Mouse (Mus musculus): ENCODE measurements around the gene Gm42791. TPM values are rescaled to one million over a fixed set of nuclear protein-coding genes. Genes with fewer than 3 reads are reported as not detected.

The Gm42791 gene
- total and polyA plus RNA-seq, 3 experiments, result 6.3 to 6.5 TPM; not detected in 1

GRCm38 (mm10) chr5:149007295-149007646 is 12.3 kb upstream of the Gm42791 start:
- no peak for DNase-seq

DNA sequence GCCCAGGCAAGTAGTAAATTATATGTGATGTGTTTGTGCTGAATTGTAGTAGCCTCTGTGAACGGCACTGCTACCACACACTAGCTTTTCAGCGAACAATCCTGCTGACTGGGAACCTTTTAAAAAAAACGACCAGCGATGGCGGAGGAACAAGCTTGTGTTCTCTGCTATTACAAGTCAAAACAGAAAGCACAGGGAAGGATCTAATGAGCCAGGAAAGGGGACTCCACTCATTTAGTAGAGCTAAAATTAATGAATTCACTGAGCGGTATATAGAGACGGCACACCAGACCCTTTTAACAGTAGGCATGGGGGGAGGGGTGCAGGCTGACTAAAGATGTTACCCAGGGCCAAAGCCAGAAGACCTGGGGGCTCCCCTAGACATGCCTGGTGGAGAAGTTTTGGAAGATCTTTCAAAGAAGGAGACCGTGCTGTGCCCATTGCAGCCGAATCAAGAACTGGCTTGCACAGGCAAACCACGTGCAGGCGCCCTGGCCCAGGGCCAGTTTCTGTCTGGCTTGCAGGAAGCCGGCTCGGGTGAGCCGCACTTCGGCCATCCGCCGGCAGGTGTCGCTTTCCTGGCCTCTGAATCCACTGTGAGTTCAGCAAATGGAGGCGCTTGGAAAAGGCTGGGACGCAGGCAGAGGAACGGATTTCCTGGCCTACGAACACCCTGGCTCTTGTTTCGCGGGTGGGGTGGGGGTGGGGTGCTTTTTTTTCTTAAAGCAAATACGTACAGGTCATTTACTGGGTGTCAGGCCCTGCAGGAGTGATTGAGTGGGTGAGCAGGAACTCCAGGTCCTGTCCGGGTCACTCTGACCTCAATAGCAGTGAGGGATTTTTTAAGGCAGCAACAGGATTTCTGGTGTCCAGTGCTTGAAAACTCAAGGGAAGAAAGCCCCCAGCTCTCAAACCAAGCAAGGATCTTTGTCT is 11.7 kb upstream of the Gm42791 start:
- DNase-seq, result peak; percentile 99

DNA sequence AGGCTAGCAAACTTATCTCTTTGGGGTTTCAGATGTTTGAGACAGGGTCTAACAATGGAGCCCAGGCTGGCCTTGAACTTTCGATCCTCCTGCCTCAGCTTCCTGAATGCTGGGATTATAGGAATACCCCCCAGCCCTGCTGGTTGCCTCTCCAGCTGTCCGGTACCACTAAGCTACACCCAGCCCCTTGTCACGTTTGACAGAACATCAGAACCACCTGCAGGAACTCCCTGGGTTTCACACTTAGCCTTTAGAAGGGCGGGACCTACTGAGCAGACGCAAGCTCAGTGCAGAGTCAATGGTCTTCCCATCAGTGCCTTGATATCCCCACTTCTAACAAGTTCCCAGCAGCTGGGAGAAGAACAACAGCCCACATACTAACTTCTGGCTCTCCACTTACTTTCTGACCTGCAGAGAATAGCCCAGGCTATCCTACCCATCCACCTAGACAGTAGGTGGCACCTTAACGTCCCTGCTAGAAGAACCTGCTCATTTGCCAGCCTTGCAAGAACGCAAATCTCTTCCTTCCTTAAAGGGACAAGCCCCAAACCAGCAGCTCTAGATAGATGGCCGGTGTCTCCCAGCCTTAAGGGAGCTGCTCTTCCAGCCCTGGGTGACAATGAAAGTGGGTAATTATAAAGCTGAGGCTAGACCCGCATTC is 10.9 kb upstream of the Gm42791 start:
- DNase-seq, result no peak

DNA sequence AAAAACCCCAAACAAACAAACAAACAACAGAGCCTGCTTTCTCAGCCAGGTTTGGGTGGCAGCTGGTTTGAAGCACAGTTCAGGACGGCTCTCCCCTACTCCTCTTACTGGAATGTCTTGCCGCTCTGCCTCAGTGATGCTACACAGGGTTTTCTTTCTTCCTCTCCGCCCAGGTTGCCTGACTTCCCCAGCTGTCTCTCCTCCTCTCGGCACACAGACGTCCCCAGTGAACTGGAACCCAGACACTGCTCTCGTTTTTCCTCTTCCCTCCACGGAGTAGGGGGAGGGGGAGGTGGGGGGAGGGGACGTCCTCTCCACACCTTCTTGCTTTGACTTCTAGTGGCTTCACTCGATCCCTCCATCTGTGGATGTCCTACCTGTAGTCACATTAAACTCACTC is 10.1 kb upstream of the Gm42791 start:
- DNase-seq, result no peak

DNA sequence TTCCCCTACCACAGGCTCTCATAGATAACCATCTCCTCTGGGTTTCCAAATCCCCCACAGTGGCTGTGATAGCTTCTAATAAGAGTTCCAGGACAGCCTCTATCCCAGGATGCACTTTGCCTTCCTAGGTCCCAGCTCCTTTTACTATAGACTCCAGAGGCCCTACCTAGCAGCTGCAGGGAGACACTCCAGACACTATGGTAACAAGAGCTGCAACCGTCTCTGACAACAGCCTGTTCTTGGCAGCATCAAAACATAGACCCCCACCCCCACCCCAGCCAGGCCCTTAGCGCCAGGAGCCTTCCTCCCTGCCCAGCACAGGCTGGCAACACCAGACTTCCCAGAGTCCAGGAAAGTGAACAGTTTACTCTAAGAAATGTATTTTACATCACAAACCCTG is 8.2 kb upstream of the Gm42791 start:
- no peak for DNase-seq

GRCm38 (mm10) chr5:149002803-149003115 is 7.8 kb upstream of the Gm42791 start:
- no peak for DNase-seq

DNA sequence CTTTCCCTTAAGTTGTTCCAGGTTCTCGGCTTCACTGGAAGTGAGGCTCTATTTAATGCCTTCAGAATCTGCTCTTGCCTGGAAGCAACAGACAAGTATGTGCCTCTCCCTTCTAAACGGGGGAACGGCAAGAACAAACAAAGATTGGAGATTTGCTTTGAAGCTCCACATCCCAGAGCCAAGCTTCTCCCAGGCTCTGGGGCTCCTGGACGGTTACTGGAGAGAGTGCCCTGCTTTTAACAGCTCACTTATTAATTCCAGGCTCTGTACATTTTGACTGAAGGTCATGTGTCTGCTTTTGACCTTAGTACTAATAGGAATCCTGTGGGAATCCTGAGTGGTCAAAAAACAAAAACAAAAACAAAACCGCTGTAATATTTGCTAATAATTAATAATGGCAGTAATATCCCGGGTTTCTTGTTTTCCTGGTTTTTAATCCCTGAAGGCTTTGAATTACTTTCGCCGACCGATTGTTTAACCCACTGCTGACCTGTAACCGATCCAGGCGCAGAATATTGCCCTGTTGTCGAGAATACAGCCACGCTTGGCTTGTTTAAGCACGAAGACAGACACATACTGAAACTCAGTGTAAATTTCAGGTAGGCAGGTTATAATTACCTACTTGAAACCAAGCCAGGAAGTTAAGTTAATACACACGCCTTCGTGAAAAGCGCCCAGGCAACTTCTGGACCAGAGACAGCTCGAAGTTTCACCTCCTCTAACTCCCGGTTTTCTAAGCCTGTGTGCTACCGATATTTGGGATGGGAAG is 7.3 kb upstream of the Gm42791 start:
- no peak for DNase-seq

DNA sequence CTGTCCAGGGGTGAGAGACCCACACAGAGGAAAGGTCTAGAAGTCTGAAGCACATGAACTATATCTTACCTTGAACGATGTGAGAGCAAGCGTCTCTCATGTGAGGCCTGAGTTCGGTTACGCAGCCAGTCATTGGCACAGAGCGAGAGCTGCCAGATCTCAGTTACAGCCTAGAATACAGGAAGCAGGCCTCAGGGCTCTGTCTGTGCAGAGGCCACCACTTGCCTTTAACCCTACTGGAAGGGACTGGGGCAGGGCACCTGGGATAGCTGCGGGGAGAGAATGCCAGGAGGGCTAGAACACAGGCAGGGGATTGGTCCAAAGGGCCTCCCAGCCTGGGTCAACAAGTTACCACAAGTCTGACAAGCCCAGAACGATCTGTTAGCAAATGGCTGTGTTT is 4.9 kb upstream of the Gm42791 start:
- peak; percentile 20 for DNase-seq

DNA sequence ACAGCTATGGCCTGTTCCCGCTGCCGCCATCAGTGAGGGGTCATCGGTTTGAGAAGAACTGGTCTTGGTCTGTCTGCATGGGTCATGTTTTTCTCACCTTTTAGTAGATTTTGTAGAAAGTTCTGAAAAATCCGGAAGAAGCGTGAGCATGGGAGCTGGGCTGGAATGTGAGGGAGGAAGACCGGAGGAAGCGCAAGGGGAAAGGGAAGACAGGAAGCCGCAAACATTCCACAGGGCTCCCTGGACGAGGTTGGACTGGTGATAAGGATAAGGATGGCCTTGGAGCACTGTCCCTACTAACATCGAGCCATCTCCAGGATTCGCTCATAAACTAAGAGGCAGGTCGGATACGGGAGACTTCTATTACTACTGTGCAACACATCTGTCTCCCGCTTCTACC is 3.6 kb upstream of the Gm42791 start:
- DNase-seq, result no peak

DNA sequence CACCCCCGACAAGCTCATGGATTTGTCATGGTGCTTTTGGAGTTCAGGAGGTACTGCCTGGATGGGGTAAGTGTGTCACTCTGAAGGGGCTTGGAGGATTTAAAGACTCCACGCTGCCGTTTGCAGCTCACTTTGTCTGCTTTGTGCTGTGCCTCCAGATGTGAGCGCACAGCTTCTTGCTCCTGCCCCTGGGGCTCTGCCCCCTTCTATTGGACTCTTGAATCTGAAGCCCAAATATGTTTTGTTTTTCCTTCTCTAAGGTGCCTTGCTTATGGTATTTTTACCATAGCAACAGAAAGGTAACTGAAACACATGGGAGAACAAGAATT is 1.7 kb upstream of the Gm42791 start:
- DNase-seq, result no peak

DNA sequence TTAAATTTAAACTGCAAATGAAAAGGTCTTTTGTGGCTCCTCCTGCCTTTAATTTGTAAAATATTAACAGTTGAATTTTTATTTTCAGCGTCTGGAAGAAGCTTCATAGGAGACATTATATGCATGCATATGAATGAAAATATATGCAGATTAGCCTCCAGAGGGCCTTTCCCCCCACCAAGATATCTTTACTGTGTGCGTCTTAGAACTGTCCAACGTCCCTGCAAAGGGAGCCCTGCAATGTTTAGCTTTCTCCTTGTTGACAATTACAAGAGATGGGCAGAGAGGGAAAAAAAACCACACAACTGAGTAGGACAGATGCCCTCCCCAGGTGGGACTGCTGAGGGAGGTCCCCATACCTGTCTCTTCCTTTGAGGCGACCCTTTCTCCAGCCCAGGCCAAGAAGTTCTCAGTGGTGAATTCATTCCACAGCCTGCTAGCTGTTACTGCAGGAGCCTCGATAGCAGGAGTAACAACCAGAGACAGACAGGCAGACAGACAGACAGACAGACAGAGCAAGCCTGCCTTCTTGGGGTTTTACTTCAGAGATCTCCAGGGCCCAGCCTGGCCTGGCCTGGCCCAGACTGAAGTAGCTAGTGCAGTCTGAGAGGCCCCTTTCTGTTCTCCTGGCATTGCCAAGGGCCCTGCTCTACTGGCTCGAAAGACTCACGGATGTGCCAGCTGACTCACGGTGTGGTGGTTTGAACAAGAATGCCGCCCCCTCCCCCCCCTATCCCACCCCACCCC is 1.2 kb upstream of the Gm42791 start:
- peak; percentile 65 for DNase-seq

- DNase-seq, result no peak
Observed at GRCm38 (mm10) chr5:148994311-148994705, 639 bp downstream of the Gm42791 start.

DNA sequence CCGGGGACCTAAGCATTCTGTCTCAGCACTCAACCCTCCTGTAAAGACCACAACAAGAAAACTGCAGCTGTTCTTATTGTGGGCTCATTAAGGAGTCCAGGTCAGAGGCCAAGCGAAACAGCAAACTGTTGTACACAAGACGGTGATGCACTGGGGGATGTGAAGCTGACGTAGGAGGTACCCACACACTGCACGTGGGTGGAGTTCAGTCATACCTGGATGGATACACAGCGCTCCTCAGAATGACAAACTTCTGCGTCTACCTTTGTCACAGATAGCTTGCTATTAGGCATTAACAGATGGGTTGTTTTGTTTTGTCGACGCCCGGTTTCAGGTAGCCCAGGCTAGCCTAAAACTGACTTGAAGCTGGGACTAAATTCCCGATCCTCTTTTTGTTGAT is 2.3 kb downstream of the Gm42791 start:
- no peak for DNase-seq

DNA sequence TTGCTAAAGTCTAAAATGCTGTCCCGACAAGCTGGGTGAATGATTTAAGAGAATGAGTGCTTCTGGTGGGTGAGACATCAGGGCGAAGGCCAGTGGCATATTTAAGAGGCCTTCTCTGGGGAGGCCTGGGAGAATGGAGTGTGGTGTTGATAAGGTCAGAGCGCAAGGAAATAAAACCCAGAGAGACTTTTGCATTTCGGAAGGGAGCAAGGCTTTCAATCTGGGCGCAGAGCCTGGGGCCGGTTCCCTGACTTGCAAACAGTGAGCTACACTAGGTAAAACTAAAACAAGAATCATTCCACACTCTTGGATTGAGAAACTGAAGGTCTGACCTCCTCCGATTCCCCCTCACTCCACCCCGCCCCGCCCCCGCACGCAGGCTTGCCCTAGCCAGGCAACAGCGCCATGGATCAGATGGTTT is 4.0 kb downstream of the Gm42791 start:
- DNase-seq, result peak; percentile 85

DNA sequence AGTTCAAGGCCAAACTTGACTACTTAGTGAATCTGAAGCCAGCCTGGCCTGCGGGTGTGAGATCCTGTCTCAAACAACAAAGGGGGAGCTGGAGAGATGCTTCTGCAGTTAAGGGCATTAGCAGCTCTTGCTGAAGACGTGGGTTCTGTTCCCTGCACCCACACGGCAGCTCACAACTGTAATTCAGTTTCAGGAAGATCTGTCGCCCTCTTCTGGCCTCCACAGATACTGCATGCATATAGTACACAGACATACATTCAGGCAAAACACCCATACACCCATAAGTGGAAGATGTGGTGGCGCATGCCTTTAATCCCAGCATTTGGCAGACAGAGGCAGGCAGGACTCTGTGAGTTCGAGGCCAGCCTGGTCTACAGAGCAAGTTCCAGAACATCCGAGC is 5.5 kb downstream of the Gm42791 start:
- DNase-seq, result no peak

DNA sequence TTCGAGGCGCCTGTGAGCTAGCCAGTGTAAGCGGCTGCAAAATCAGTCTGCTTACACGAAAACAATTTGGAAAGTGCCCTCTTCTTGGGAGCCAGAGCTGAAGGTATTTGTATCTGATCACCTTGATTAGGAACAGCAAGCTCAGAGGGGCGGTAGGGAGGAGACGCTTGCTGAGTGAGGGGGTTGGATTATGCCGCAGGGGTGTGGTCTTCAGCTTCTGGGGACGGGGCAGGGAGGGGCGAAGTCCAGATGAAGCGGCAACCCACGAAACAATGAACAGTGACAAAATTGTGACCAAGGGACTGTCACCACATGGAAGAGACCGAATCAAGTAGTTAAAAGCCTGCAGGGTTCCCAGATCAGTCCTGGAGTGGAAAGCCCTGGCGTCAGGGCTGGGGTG is 10.0 kb downstream of the Gm42791 start:
- no peak for DNase-seq

DNA sequence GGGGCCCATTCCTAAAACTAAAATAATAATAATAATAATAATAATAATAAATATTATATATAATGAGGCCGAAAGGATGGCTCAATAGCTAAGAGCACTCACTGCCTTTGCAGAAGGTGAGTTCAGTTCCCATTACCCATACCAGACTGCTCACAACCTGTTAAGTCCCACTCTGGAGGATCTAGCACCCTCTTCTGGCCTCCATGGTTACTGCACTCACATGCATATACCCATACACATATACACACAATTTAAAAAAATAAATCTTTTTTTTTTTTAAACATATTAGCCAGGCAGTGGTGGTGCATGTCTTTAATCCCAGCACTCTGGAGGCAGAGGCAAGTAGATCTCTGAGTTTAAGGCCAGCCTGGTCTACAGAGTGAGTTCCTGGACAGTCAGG is 11.3 kb downstream of the Gm42791 start:
- DNase-seq, result no peak

GRCm38 (mm10) chr5:148983108-148983664 is 11.8 kb downstream of the Gm42791 start:
- DNase-seq, result no peak

- DNase-seq, result no peak
Observed at GRCm38 (mm10) chr5:148982396-148982795, 12.6 kb downstream of the Gm42791 start.

DNA sequence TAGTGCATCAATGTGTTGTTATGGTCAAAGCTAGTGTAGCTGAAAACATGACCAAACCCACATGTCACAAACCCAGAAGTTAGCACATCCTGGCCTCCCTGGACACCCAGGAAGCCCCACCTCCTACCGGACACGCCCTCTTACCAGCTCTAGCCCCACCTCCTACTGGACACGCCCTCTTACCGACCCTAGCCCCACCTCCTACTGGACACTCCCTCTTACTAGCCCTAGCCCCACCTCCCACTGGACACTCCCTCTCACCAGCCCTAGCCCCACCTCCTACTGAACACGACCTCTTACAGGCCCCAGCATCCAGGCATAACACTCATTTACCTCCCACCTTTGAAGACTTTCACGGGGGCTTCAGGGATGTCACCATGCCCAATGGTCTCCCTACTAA is 14.3 kb downstream of the Gm42791 start:
- DNase-seq, result peak; percentile 71

- DNase-seq, result peak; percentile 40
Observed at GRCm38 (mm10) chr5:148978458-148979165, 16.3 kb downstream of the Gm42791 start.
